Mouse (Mus musculus) hindbrain, embryonic 13.5 days (tissue): Measurements from ENCODE around the gene Prss32. TPM values are rescaled to one million over a fixed set of nuclear protein-coding genes. Genes with fewer than 3 reads are reported as not detected.
"Not testable (repeated sequence)": the region's sequence is repeated elsewhere in the genome, so short reads cannot be mapped to it uniquely, and the experiment has no call there.

Experiments used
- ATAC-seq: fragments of 200-750 bp; cut with Nextera tagmentation; 2 replicates; pipeline ENCODE4 v1.8.0; 2017; ENCODE audit warnings: moderate TSS enrichment; ENCODE audit not compliant: low FRiP score
- H3K27ac ChIP-seq: fragments of 300-500 bp; sonication (generic); 2 replicates; pipeline ENCODE4 v1.5.1; 2015; ENCODE audit warnings: inconsistent platforms, mild to moderate bottlenecking, moderate library complexity
- H3K27me3 ChIP-seq: fragments of 300-500 bp; sonication (generic); 2 replicates; pipeline ENCODE4 v1.6.1; 2015; ENCODE audit warnings: mild to moderate bottlenecking, inconsistent platforms
- H3K36me3 ChIP-seq: fragments of 300-500 bp; sonication (generic); 2 replicates; pipeline ENCODE4 v1.6.1; 2015; ENCODE audit warnings: mild to moderate bottlenecking, inconsistent platforms
- H3K4me1 ChIP-seq: fragments of 300-500 bp; sonication (generic); replicated peaks from 2 replicates; pipeline ENCODE4 v1.6.1; 2015; ENCODE audit warnings: inconsistent platforms
- H3K4me2 ChIP-seq: fragments of 300-500 bp; sonication (generic); 2 replicates; pipeline ENCODE4 v1.6.1; 2015; ENCODE audit warnings: inconsistent platforms, mild to moderate bottlenecking, moderate library complexity
- H3K4me3 ChIP-seq: fragments of 300-500 bp; sonication (generic); 2 replicates; pipeline ENCODE4 v1.5.1; 2015; ENCODE audit warnings: mild to moderate bottlenecking, inconsistent platforms
- H3K9ac ChIP-seq: fragments of 300-500 bp; sonication (generic); 2 replicates; pipeline ENCODE4 v1.6.1; 2015; ENCODE audit warnings: mild to moderate bottlenecking, inconsistent platforms
- H3K9me3 ChIP-seq: fragments of 300-500 bp; sonication (generic); 2 replicates; pipeline ENCODE4 v1.6.1; 2016; ENCODE audit warnings: inconsistent platforms
- WGBS: fragments of 180-500 bp; shearing (Covaris S2); methylation state at CpG from one replicate; pipeline ENCODE4 v1.1.7; 2015; 5-methylcytosine and 5-hydroxymethylcytosine counted together
- polyA plus RNA-seq: library from polyadenylated mRNA; unstranded; fragments of >200 nt; fragmentation: Nextera tagmentation; extraction: Ambion mirVana; gene quantifications from 2 replicates; pipeline ENCODE4 v1.2.1, GENCODE M21; 2015

Gene Prss32
- polyA plus RNA-seq, 1 experiment from 2014 or later = not detected

- Histone ChIP-seq H3K4me1 (no peaks in the 10 kb centered on the region), H3K9me3 (no peaks in the 10 kb centered on the region), H3K27me3 (no peaks in the 10 kb centered on the region; the same call in 1 of the 2 replicates), H3K27ac (no peak overlapping the region), H3K4me3 (no peak overlapping the region), H3K9ac (no peak overlapping the region), H3K36me3 (no peaks in the 10 kb centered on the region), H3K4me2 (no peak overlapping the region)
- ATAC-seq = no peak
- 63% methylated on average over 18 of the region's 19 CpGs for WGBS
Measured at GRCm38 (mm10) chr17:23850853-23851749, 7.4 kb downstream of the Prss32 start.

GRCm38 (mm10) chr17:23853292-23853691, 9.6 kb downstream of the Prss32 start:
- WGBS = 33% methylated on average over 5 of the region's 5 CpGs
- Histone ChIP-seq H3K4me1 (no peaks in the 10 kb centered on the region), H3K27me3 (no peaks in the 10 kb centered on the region; the same call in 1 of the 2 replicates), H3K9ac (no peak overlapping the region), H3K27ac (no peak overlapping the region), H3K36me3 (no peaks in the 10 kb centered on the region), H3K4me2 (no peak overlapping the region), H3K9me3 (no peaks in the 10 kb centered on the region), H3K4me3 (no peak overlapping the region)
- ATAC-seq = 0 out of 2 replicates have a peak, but pooled peaks have one; percentile 28

- no peaks in the 10 kb centered on the region for H3K4me1 ChIP-seq
- H3K9ac ChIP-seq = no peak overlapping the region
- ATAC-seq = no peak
- no peak overlapping the region for H3K4me2 ChIP-seq
- 89% methylated on average over 10 of the region's 10 CpGs for WGBS
- H3K27me3 ChIP-seq = no peaks in the 10 kb centered on the region; the same call in 1 of the 2 replicates
- no peaks in the 10 kb centered on the region for H3K9me3 ChIP-seq
- H3K27ac ChIP-seq = no peak overlapping the region
- no peak overlapping the region for H3K4me3 ChIP-seq
- no peaks in the 10 kb centered on the region for H3K36me3 ChIP-seq
Measured at GRCm38 (mm10) chr17:23854229-23854765, 10.6 kb downstream of the Prss32 start.

GRCm38 (mm10) chr17:23857193-23857592, 13.5 kb downstream of the Prss32 start:
- H3K27me3 ChIP-seq = no peaks in the 10 kb centered on the region; the same call in 1 of the 2 replicates
- H3K4me2 ChIP-seq = no peak overlapping the region
- H3K9ac ChIP-seq = no peak overlapping the region
- ATAC-seq = no peak
- H3K4me3 ChIP-seq = no peak overlapping the region
- no peaks in the 10 kb centered on the region for H3K4me1 ChIP-seq
- no peaks in the 10 kb centered on the region for H3K36me3 ChIP-seq
- no peaks in the 10 kb centered on the region for H3K9me3 ChIP-seq
- H3K27ac ChIP-seq = no peak overlapping the region
- WGBS = 91% methylated on average over 6 of the region's 6 CpGs

GRCm38 (mm10) chr17:23857913-23858312, 14.3 kb downstream of the Prss32 start:
- 86% methylated on average over 2 of the region's 2 CpGs for WGBS

GRCm38 (mm10) chr17:23862926-23863325, 19.3 kb downstream of the Prss32 start:
- no peak for ATAC-seq
- no peaks in the 10 kb centered on the region for H3K9me3 ChIP-seq
- no peaks in the 10 kb centered on the region for H3K27me3 ChIP-seq
- H3K36me3 ChIP-seq = no peaks in the 10 kb centered on the region
- H3K4me3 ChIP-seq = no peak overlapping the region
- WGBS = 84% methylated on average over 4 of the region's 4 CpGs
- H3K9ac ChIP-seq = no peak overlapping the region
- no peak overlapping the region for H3K4me2 ChIP-seq
- no peak overlapping the region for H3K27ac ChIP-seq
- H3K4me1 ChIP-seq = no peaks in the 10 kb centered on the region

More at GRCm38 (mm10) chr17:23857913-23858312, 14.3 kb downstream of the Prss32 start:
- Histone ChIP-seq H3K27me3 (no peaks in the 10 kb centered on the region; the same call in 1 of the 2 replicates), H3K9me3 (no peaks in the 10 kb centered on the region), H3K9ac (no peak overlapping the region), H3K4me2 (no peak overlapping the region), H3K4me1 (no peaks in the 10 kb centered on the region), H3K27ac (no peak overlapping the region), H3K36me3 (no peaks in the 10 kb centered on the region), H3K4me3 (no peak overlapping the region)
- no peak for ATAC-seq

- no peaks in the 10 kb centered on the region for H3K9me3 ChIP-seq
- no peak within 1 kb of the TSS for H3K9ac ChIP-seq
- no peaks in the 10 kb centered on the region for H3K27me3 ChIP-seq
- H3K4me2 ChIP-seq = no peak within 1 kb of the TSS
- no peak within 1 kb of the TSS for H3K27ac ChIP-seq
- H3K4me1 ChIP-seq = no peaks in the 10 kb centered on the region
- 89% methylated on average over 15 of the region's 15 CpGs for WGBS
- no peak within 1 kb of the TSS for H3K4me3 ChIP-seq
- no peak for ATAC-seq
- H3K36me3 ChIP-seq = no peaks in the 10 kb centered on the region
Measured at GRCm38 (mm10) chr17:23867756-23868155, 24.1 kb downstream of the Prss32 start, which contains the start of gene Prss21. Gene Prss21, plus strand, starts transcription at chr17:23868056.

GRCm38 (mm10) chr17:23868513-23868912, 24.9 kb downstream of the Prss32 start:
- no peak for ATAC-seq
- Histone ChIP-seq H3K4me3 (no peak overlapping the region), H3K27ac (no peak overlapping the region), H3K4me1 (no peaks in the 10 kb centered on the region), H3K36me3 (no peaks in the 10 kb centered on the region), H3K4me2 (no peak overlapping the region), H3K27me3 (no peaks in the 10 kb centered on the region), H3K9ac (no peak overlapping the region), H3K9me3 (no peaks in the 10 kb centered on the region)
- WGBS = 91% methylated on average over 11 of the region's 11 CpGs

- WGBS = 48% methylated on average over 8 of the region's 8 CpGs
- H3K36me3 ChIP-seq = no peaks in the 10 kb centered on the region
- H3K27me3 ChIP-seq = no peaks in the 10 kb centered on the region
- no peak overlapping the region for H3K4me3 ChIP-seq
- no peak overlapping the region for H3K4me2 ChIP-seq
- H3K4me1 ChIP-seq = no peaks in the 10 kb centered on the region
- no peak overlapping the region for H3K9ac ChIP-seq
- H3K9me3 ChIP-seq = no peaks in the 10 kb centered on the region
- peak; percentile 32; the same call in 1 of the 2 replicates for ATAC-seq
- H3K27ac ChIP-seq = no peak overlapping the region
Measured at GRCm38 (mm10) chr17:23873884-23874856, 30.5 kb downstream of the Prss32 start.

- WGBS = 57% methylated on average over 3 of the region's 3 CpGs
- Histone ChIP-seq H3K4me2 (no peak overlapping the region), H3K27ac (no peak overlapping the region), H3K4me1 (no peaks in the 10 kb centered on the region), H3K36me3 (no peaks in the 10 kb centered on the region), H3K27me3 (no peaks in the 10 kb centered on the region), H3K9ac (no peak overlapping the region), H3K9me3 (no peaks in the 10 kb centered on the region), H3K4me3 (no peak overlapping the region)
- ATAC-seq = peak; percentile 71
Measured at GRCm38 (mm10) chr17:23876741-23877140, 33.1 kb downstream of the Prss32 start.

- Histone ChIP-seq H3K4me1 (no peaks in the 10 kb centered on the region), H3K9me3 (no peaks in the 10 kb centered on the region), H3K4me2 (no peak overlapping the region), H3K27ac (no peak overlapping the region), H3K36me3 (no peaks in the 10 kb centered on the region), H3K9ac (no peak overlapping the region), H3K27me3 (no peaks in the 10 kb centered on the region), H3K4me3 (no peak overlapping the region)
- ATAC-seq = peak; percentile 24
- 77% methylated on average over 2 of the region's 2 CpGs for WGBS
Measured at GRCm38 (mm10) chr17:23877166-23877565, 33.5 kb downstream of the Prss32 start.

GRCm38 (mm10) chr17:23880576-23880975, 36.9 kb downstream of the Prss32 start, which contains the start of the genes Dcpp1 and Dcpp2:
Gene Dcpp1, plus strand, starts transcription at chr17:23880876.
Gene Dcpp2, plus strand, starts transcription at chr17:23880880.
- H3K36me3 ChIP-seq = not testable (repeated sequence)
- WGBS = 84% methylated on average over 4 of the region's 4 CpGs

More at GRCm38 (mm10) chr17:23880576-23880975, 36.9 kb downstream of the Prss32 start, which contains the start of the genes Dcpp1 and Dcpp2:
- not testable (repeated sequence) for ATAC-seq, H3K27me3 ChIP-seq, H3K4me2 ChIP-seq, H3K4me3 ChIP-seq, H3K27ac ChIP-seq, H3K9me3 ChIP-seq, H3K9ac ChIP-seq, H3K4me1 ChIP-seq
